Comparison of ENCODE assay signal across 10 mouse cellular contexts in the genomic region with DNA sequence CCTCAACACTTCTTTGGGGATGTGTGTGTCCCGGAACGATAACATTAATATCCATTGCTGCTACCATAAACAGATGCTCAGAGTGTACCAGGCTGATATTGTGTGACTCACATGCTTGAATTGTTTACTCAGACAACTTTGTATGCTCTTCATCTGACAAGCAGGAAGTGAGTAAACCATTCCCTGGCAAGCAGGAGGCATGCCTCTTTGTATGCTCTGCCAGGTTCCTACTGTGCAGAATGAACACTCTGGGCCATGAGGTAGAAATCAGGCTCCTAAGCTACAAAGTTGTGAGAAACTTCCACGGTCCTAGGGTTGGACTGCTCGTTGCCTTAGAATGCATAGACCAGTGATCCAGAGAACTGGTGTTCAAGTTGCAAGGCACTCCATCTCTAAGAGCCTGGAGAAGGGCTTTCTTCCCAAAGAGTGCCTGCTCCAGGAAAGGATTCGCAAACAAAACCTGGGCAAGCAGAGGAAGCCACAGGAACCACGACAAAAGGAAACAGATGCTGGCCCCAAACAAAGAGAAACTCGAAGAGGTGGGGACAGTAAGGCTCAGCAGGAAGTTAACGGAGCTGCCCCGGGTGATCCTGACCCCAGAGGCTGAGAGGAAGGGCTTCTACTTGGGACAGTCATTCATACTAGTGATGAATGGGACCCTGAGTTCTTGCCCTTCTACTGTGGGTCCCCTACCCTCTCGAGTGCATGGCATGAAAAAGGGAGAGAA. TPM values are rescaled to one million over a fixed set of nuclear protein-coding genes. Genes with fewer than 3 reads are reported as not detected.
DNase-seq lines count a peak whose midpoint lies in the region; ATAC-seq lines count a peak whose summit lies in the region.
"Had no signal": no experiment of that assay in that cellular context is flagged by ENCODE, and none has a peak within 500 bp of the region (broad histone marks: within the 10 kb centered on the region; RNA-seq: fewer than 3 reads in every experiment).

No protein-coding gene starts in this region.

- no peak for ATAC-seq in midbrain, embryonic 11.5 days (ENCODE audit: low FRiP score)

- H3K9me3 ChIP-seq in midbrain, embryonic 10.5 days (replicated peaks) = no peaks in the 10 kb centered on the region
- no peaks in the 10 kb centered on the region for H3K9me3 ChIP-seq in midbrain, embryonic 11.5 days (ENCODE audit: control insufficient read depth, low read length)
- H3K9me3 ChIP-seq: limb, embryonic 12.5 days had no signal

- WGBS in midbrain, embryonic 10.5 days = 42% methylated on average over 10 of the region's 10 CpGs
- WGBS in midbrain, embryonic 11.5 days = 43% methylated on average over 10 of the region's 10 CpGs

- no peak overlapping the region for H3K9ac ChIP-seq in midbrain, embryonic 11.5 days (ENCODE audit: low read length)
- H3K9ac ChIP-seq: limb, embryonic 12.5 days had no signal

- H3K27ac ChIP-seq in midbrain, embryonic 10.5 days (replicated peaks) = peak overlapping the region; percentile 42; the same call in 1 of the 2 replicates
- no peak overlapping the region for H3K27ac ChIP-seq in midbrain, embryonic 11.5 days (ENCODE audit: low read depth, low read length)
- H3K27ac ChIP-seq: limb, embryonic 12.5 days had no signal

- DNase-seq in midbrain, embryonic 10.5 days (ENCODE audit: low spot score) = no peak
- DNase-seq in midbrain, embryonic 11.5 days (ENCODE audit: low spot score, missing footprints) = no peak
- peak; percentile 8 for DNase-seq in c-Kit-positive CD71-negative TER-119-negative erythroid progenitor cells, embryonic 14.5 days (ENCODE audit: low read depth)
- peak; percentile 44 for DNase-seq in kidney, postnatal 14 days
- DNase-seq in lung, postnatal 4 days = peak; percentile 40 to 65
- DNase-seq in layer of hippocampus, postnatal 14 days (ENCODE audit: low spot score in 2 of 2) = no peak
- no peak for DNase-seq in thymus, adult 18-20 months
- no peak for DNase-seq in layer of hippocampus, postnatal 25 days (ENCODE audit: extremely low spot score in 1 of 2, low spot score in 1 of 2)
- DNase-seq: gastrocnemius, postnatal 14 days had no signal

- H3K4me2 ChIP-seq in midbrain, embryonic 11.5 days = no peak overlapping the region
- H3K4me2 ChIP-seq: limb, embryonic 12.5 days had no signal

- peaks cover 7% of the 10 kb centered on the region; the same call in 1 of the 2 replicates for H3K4me1 ChIP-seq in midbrain, embryonic 10.5 days
- no peaks in the 10 kb centered on the region for H3K4me1 ChIP-seq in midbrain, embryonic 11.5 days (ENCODE audit: control insufficient read depth, insufficient read depth, low read length)

- no peak overlapping the region for H3K4me3 ChIP-seq in midbrain, embryonic 10.5 days
- no peak overlapping the region for H3K4me3 ChIP-seq in midbrain, embryonic 11.5 days (ENCODE audit: low read depth, low read length)
- H3K4me3 ChIP-seq: limb, embryonic 12.5 days had no signal

- no peaks in the 10 kb centered on the region for H3K27me3 ChIP-seq in midbrain, embryonic 10.5 days (ENCODE audit: low read depth, poor library complexity, severe bottlenecking)
- no peaks in the 10 kb centered on the region for H3K27me3 ChIP-seq in midbrain, embryonic 11.5 days (ENCODE audit: control insufficient read depth, insufficient read depth, low read length)
- H3K27me3 ChIP-seq: limb, embryonic 12.5 days had no signal

- no peaks in the 10 kb centered on the region for H3K36me3 ChIP-seq in midbrain, embryonic 10.5 days
- no peaks in the 10 kb centered on the region for H3K36me3 ChIP-seq in midbrain, embryonic 11.5 days (ENCODE audit: control insufficient read depth, insufficient read depth, low read length)
- H3K36me3 ChIP-seq: limb, embryonic 12.5 days had no signal

RNA-seq across cellular contexts. Expression of a gene that starts 53.2 kb away (rescaled TPM):
- polyA plus RNA-seq in midbrain, embryonic 10.5 days (2016; fragmentation: Nextera tagmentation; extraction: Ambion mirVana) = 7.9 and 9.3 TPM in 2 replicates
- 14.0 and 18.5 TPM in 2 replicates for polyA plus RNA-seq in midbrain, embryonic 11.5 days (2014; fragmentation: Nextera tagmentation; extraction: Ambion mirVana)
- 10 to 100 TPM; 50.9 to 53.6 TPM for total RNA-seq in layer of hippocampus, postnatal 14 days (2021)
- 10 to 100 TPM; 43.3 to 43.7 TPM for total RNA-seq in layer of hippocampus, postnatal 25 days (2021)

Comparison
In these comparisons a context has a peak if more than half of its experiments do, and no peak if none do; other contexts are left out.
1. DNase-seq: peak in c-Kit-positive CD71-negative TER-119-negative erythroid progenitor cells, embryonic 14.5 days (single experiment), kidney, postnatal 14 days (single experiment) and lung, postnatal 4 days (2 of 2); none in midbrain, embryonic 10.5 days (single experiment), midbrain, embryonic 11.5 days (single experiment), layer of hippocampus, postnatal 14 days (0 of 2), thymus, adult 18-20 months (0 of 2) and layer of hippocampus, postnatal 25 days (0 of 2).